Mouse (Mus musculus): Measurements from ENCODE around the gene Cox4i2. TPM values are rescaled to one million over a fixed set of nuclear protein-coding genes. Genes with fewer than 3 reads are reported as not detected.

Gene Cox4i2
- total and polyA plus RNA-seq, 2 experiments from 2014 or later: 17.0 to 29.9 TPM

DNA sequence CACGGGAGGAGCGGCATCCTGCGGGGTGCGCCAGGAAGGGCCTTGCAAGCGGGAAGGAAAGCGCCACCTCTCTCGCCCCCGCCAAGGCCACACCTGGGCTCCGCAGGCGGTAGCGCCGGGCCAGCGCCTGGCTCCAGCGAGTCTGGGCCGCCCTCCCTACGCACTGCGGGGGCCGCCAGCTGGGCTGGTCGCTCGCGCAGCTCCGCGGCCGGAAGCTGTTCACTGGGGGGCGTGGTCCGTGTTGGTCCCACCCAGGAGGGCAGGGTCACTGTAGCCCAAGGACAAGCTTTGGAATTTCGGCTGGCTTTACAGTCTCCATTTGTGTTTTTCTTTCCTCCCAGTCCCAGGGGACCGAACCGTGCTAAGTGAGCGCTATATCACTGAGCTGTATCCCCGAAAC is 46.3 kb upstream of the Cox4i2 start:
- Histone ChIP-seq H3K4me2 (ENCODE audit: low read depth, low read length) (peak overlapping the region; percentile 76), H3K4me1 (ENCODE audit: control insufficient read depth, insufficient read depth) (peaks cover 16% of the 10 kb centered on the region), H3K9ac (replicated peaks; ENCODE audit: low read depth, low read length) (peak overlapping the region; percentile 54), H3K9me3 (replicated peaks; ENCODE audit: control insufficient read depth, low read length) (no peaks in the 10 kb centered on the region), H3K4me3 (ENCODE audit: low read depth, low read length) (peak overlapping the region; percentile 55), H3K27me3 (ENCODE audit: control insufficient read depth, insufficient read depth, low read length) (no peaks in the 10 kb centered on the region), H3K27ac (ENCODE audit: low read depth) (peak overlapping the region; percentile 92), H3K36me3 (replicated peaks; ENCODE audit: control insufficient read depth, insufficient read depth, low read length) (peaks cover 39% of the 10 kb centered on the region)
- DNase-seq (ENCODE audit: low spot score) (peak; percentile 95), ATAC-seq (ENCODE audit: insufficient read depth, low read depth) (peak; percentile 98)
- WGBS: 4% methylated on average over 29 of the region's 31 CpGs
- TF ChIP-seq EP300 (IDR thresholded peaks at IDR 0.05; ENCODE audit: low read depth) (peak; percentile 98), CTCF (IDR thresholded peaks at IDR 0.05; ENCODE audit: low read depth) (0 out of 2 replicates have a peak, but pooled peaks have one; percentile 7)

DNA sequence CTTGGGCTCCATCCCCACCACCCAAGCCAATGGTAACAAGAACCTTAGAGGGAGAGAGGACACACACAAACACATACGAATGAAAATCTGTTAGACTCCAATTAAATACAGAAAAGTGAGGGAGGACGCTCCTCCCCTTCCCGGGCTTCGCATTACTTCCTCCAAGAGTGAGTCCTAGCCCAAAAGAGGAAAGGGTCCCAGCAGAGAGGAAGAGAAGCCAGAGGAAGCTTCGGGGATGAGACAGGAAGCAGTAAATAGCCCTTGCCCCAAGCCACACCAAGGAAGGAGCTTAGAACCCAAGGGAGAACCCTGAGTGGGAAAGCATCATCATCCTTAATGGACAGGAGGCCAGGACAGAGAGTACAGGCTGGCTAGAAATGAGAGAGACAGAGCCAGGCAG is 44.9 kb upstream of the Cox4i2 start:
- 73% methylated on average over 5 of the region's 5 CpGs for WGBS
- ATAC-seq (ENCODE audit: insufficient read depth, low read depth) (no peak), DNase-seq (ENCODE audit: low spot score) (no peak)
- no peak for TF ChIP-seq EP300 (IDR thresholded peaks at IDR 0.05; ENCODE audit: low read depth)
- no peak for TF ChIP-seq CTCF (IDR thresholded peaks at IDR 0.05; ENCODE audit: low read depth)
- Histone ChIP-seq H3K9ac (replicated peaks; ENCODE audit: low read depth, low read length) (no peak overlapping the region), H3K4me1 (ENCODE audit: control insufficient read depth, insufficient read depth) (peaks cover 16% of the 10 kb centered on the region), H3K4me3 (ENCODE audit: low read depth, low read length) (no peak overlapping the region), H3K27me3 (ENCODE audit: control insufficient read depth, insufficient read depth, low read length) (no peaks in the 10 kb centered on the region), H3K4me2 (ENCODE audit: low read depth, low read length) (no peak overlapping the region), H3K36me3 (replicated peaks; ENCODE audit: control insufficient read depth, insufficient read depth, low read length) (peaks cover 25% of the 10 kb centered on the region), H3K9me3 (replicated peaks; ENCODE audit: control insufficient read depth, low read length) (no peaks in the 10 kb centered on the region), H3K27ac (ENCODE audit: low read depth) (no peak overlapping the region)

GRCm38 (mm10) chr2:152716241-152716772 is 37.7 kb upstream of the Cox4i2 start:
- Histone ChIP-seq H3K4me1 (ENCODE audit: control insufficient read depth, insufficient read depth) (no peaks in the 10 kb centered on the region), H3K9me3 (replicated peaks; ENCODE audit: control insufficient read depth, low read length) (no peaks in the 10 kb centered on the region), H3K36me3 (replicated peaks; ENCODE audit: control insufficient read depth, insufficient read depth, low read length) (no peaks in the 10 kb centered on the region), H3K4me2 (ENCODE audit: low read depth, low read length) (no peak overlapping the region), H3K27me3 (ENCODE audit: control insufficient read depth, insufficient read depth, low read length) (no peaks in the 10 kb centered on the region), H3K27ac (ENCODE audit: low read depth) (no peak overlapping the region), H3K9ac (replicated peaks; ENCODE audit: low read depth, low read length) (no peak overlapping the region), H3K4me3 (ENCODE audit: low read depth, low read length) (no peak overlapping the region)
- ATAC-seq (ENCODE audit: insufficient read depth, low read depth): no peak
- TF ChIP-seq EP300 (IDR thresholded peaks at IDR 0.05; ENCODE audit: low read depth): no peak
- TF ChIP-seq CTCF (IDR thresholded peaks at IDR 0.05; ENCODE audit: low read depth): no peak
- WGBS: 57% methylated on average over 6 of the region's 6 CpGs
- no peak for DNase-seq (ENCODE audit: low spot score)

GRCm38 (mm10) chr2:152717652-152718051 is 36.3 kb upstream of the Cox4i2 start:
- 70% methylated on average over 11 of the region's 11 CpGs for WGBS
- H3K9me3 ChIP-seq (replicated peaks; ENCODE audit: control insufficient read depth, low read length): no peaks in the 10 kb centered on the region

DNA sequence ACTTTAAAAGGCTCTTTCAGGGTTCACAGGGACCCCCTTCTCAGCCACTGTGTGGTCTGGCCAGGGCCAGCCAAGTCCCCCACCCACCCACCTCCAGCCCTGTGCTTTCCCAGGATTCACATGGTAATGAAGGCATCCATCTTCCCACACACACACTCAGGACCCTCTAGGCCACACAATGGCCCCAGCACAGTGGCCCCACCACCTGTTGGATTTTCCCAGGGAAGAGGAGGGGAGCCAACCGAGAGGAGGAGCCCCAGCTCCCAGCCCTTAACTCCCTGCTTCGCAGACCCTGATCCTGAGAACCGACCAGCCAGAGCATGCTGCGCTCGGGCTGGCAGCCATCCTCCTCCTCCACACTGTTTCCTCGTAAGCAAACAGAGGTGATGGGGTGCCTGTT is 35.9 kb upstream of the Cox4i2 start:
- H3K4me1 ChIP-seq (ENCODE audit: control insufficient read depth, insufficient read depth): no peaks in the 10 kb centered on the region
- no peak overlapping the region for H3K4me2 ChIP-seq (ENCODE audit: low read depth, low read length)
- ATAC-seq (ENCODE audit: insufficient read depth, low read depth) (no peak), DNase-seq (ENCODE audit: low spot score) (no peak)
- H3K27me3 ChIP-seq (ENCODE audit: control insufficient read depth, insufficient read depth, low read length): no peaks in the 10 kb centered on the region
- no peak overlapping the region for H3K9ac ChIP-seq (replicated peaks; ENCODE audit: low read depth, low read length)
- 66% methylated on average over 6 of the region's 6 CpGs for WGBS
- no peak overlapping the region for H3K27ac ChIP-seq (ENCODE audit: low read depth)
- H3K4me3 ChIP-seq (ENCODE audit: low read depth, low read length): no peak overlapping the region
- no peaks in the 10 kb centered on the region for H3K9me3 ChIP-seq (replicated peaks; ENCODE audit: control insufficient read depth, low read length)
- no peaks in the 10 kb centered on the region for H3K36me3 ChIP-seq (replicated peaks; ENCODE audit: control insufficient read depth, insufficient read depth, low read length)
- TF ChIP-seq CTCF (IDR thresholded peaks at IDR 0.05; ENCODE audit: low read depth): no peak
- TF ChIP-seq EP300 (IDR thresholded peaks at IDR 0.05; ENCODE audit: low read depth): no peak

More at GRCm38 (mm10) chr2:152717652-152718051, 36.3 kb upstream of the Cox4i2 start:
- H3K9ac ChIP-seq (replicated peaks; ENCODE audit: low read depth, low read length): no peak overlapping the region
- ATAC-seq (ENCODE audit: insufficient read depth, low read depth): no peak
- no peak overlapping the region for H3K27ac ChIP-seq (ENCODE audit: low read depth)
- H3K36me3 ChIP-seq (replicated peaks; ENCODE audit: control insufficient read depth, insufficient read depth, low read length): no peaks in the 10 kb centered on the region
- H3K4me3 ChIP-seq (ENCODE audit: low read depth, low read length): no peak overlapping the region
- no peak for TF ChIP-seq CTCF (IDR thresholded peaks at IDR 0.05; ENCODE audit: low read depth)
- TF ChIP-seq EP300 (IDR thresholded peaks at IDR 0.05; ENCODE audit: low read depth): no peak
- no peak for DNase-seq (ENCODE audit: low spot score)
- no peak overlapping the region for H3K4me2 ChIP-seq (ENCODE audit: low read depth, low read length)
- H3K27me3 ChIP-seq (ENCODE audit: control insufficient read depth, insufficient read depth, low read length): no peaks in the 10 kb centered on the region
- no peaks in the 10 kb centered on the region for H3K4me1 ChIP-seq (ENCODE audit: control insufficient read depth, insufficient read depth)
